Mouse (Mus musculus) v-Abl transformed pro-B cells (cell line): Measurements from ENCODE around the gene Txn2.

Experiments
- in situ Hi-C, 2 experiments: fragments of 400-800 bp; cut with MboI; formaldehyde crosslinking; loops; one replicate each; pipeline ENCODE4 v1.15.1; 2025; ENCODE audit not compliant: unreplicated experiment in 2 of 2

The Txn2 gene

DNA sequence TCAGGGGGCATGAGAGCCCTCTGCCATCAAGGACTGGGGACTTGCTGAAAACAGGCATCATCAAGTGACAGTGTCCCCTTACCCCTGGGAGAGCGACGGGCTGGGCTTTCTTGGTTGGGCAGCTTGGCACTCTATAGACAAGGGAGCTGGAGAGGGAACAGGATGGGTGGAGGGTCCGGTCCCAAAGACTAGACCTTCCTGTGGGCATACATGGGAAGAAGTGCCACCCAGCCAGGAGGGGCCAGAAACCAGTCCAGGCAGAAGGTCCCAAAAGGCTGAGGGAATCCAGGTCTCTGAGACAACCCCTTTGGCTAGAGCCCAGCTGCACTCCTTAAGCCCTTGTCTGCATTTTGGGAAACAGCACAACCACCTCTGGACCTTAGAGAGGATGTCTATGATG lies 14.3 kb downstream of the Txn2 start:
- in situ Hi-C loops, result loop anchor here in 1 of 2 experiments (10.0 kb wide), 1 partner anchor 70 kb away; the partner anchor contains the start of gene Myh9

DNA sequence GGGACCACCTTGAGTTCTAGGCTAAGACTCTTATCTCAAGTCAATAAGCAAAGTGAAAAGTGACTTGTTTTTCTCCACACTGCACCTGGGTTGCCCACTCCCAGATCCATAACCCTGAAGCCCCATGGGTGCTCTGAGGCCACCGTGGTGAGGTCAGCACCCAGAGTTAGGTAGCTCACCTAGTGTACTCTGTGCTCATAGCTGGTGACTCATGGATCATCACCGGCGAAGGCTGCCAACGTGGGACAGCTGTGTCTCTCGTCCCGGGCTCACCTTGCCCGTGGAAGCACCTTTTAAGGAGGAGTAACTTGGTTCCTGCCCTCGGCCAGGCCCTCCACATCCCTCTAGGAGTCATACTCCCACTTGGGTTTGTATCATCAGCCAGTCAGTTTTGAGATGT lies 15.8 kb downstream of the Txn2 start:
- in situ Hi-C loops, result loop anchor here in 1 of 2 experiments (10.0 kb wide), 1 partner anchor 68 kb away; the partner anchor contains the start of gene Myh9

DNA sequence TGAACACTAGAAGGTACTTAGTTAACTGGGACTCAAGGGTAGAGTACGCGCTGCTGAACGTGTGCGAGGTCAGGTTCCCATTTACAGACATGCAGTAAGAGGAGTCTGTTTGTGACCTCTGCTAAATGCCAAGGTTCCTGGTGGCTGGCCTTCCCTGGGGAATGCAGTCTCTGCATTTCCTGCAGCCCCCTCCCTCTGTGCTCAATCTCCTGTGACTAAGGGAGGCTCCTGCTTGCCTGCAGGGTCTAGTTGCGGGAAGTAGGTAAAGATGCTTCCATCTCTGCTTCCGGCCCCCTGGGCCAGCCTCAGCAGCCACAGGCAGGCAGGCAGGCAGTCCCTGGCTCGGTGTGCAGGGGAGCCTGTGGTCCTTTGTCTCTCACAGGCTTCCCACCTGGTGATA lies 16.2 kb downstream of the Txn2 start:
- in situ Hi-C loops, result loop anchor here in 1 of 2 experiments (10.0 kb wide), 1 partner anchor 68 kb away; the partner anchor contains the start of gene Myh9

DNA sequence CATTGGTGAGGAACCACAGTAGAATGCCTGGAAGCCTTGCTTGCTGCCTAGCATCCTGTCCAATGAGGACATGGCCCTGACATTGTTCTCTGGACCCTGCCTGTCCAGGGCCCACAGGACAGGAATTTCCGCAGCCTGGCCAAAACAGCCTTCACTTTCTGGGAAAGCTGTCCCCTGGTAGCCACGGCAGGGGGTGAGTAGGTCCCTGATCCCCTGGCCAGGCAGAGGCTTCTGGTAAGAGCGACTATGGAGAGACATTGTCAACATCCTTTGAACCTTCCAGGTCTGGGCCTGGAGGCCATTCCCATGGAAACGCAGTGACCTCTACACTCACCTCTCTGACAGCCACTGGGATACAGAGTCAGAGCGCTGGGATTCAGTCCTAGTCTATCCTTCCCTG lies 16.8 kb downstream of the Txn2 start:
- in situ Hi-C loops, result loop anchor here in 1 of 2 experiments (10.0 kb wide), 1 partner anchor 67 kb away; the partner anchor contains the start of gene Myh9

DNA sequence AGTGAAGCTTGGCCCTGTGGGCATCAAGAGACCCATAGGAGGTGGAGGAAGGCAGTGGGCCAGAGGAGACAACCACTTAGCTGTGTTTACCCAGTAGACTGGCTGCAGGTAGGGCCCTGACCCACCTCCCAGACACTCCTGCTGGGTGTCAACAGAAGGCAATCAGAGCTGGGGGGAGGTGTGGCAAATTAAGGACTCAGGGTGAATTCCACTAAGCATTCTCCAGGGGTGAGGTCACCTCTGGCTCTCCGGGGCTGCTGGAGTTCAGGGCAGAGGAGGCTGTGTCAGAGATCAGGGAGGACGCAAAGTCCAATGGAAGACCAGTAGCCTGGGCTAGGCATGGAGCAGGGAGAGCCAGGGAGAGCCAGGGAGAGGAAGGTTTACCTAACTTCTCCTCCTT lies 17.7 kb downstream of the Txn2 start:
- in situ Hi-C loops, result loop anchor here in 1 of 2 experiments (10.0 kb wide), 1 partner anchor 66 kb away; the partner anchor contains the start of gene Myh9

DNA sequence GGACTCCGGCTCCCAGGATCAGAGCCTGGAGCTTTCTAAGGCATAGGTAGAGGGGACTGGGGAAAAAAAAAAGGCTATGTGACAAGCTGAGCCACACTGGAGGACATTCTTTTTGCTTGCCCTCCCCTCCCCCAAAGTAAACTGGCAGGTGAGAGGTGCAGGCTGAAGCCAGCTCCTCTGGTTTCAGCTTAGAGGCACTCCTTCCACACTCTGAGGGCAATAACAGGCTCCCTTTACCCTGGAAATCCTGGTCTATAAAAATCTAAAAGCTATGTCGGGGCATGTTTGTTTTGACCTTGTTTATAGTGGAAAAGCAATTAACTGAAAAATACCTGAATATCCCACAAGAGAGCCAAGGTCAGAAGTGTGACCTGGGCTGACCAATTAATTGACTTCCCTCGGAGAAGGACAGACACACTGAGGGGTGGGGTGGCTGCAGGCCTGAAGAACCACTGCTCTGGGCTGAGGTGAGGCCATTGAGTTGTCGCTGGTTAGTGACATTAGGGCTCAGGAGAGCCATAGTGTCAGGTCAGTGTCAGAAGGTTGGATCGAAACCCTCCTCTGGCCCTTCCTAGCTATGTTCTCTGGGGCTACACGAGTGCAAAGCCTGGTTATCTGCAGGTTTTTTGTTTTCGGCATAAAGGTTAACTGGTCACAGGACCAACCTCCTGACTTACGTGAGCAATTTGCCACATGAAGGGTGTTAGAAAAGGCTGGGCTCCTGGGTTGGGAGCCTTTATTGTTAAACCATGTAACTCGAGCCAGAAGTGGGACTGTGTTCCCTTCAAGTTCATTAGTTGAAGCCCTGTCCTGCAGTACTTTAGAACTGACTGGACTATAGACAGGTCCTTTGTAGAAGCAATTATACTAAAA lies 20.9 kb downstream of the Txn2 start:
- in situ Hi-C loops, result loop anchor here in 1 of 2 experiments (5.0 kb wide), 1 partner anchor 56 kb away; no protein-coding TSS in a partner anchor

DNA sequence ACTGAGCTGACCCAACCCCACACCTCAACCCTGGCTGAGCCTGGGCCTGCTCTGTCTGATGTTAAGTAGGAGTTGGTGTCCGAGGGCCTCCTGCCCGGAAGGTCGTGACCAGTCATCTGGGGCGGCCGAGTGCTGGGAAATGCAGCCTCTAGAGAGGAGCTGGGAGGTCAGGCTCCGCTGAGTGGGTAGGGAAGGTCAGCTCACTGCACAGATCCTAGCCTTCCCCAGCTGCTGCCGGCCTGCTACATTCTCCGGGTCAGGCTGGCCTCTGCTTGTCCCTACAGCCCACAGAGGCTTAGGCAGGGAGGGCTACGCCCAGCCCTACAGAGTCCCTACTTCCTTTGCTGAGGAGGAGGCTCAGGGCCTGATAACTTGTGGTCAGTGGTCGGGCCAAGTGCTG lies 22.3 kb downstream of the Txn2 start:
- in situ Hi-C loops, result loop anchor here in 1 of 2 experiments (5.0 kb wide), 1 partner anchor 54 kb away; no protein-coding TSS in a partner anchor

DNA sequence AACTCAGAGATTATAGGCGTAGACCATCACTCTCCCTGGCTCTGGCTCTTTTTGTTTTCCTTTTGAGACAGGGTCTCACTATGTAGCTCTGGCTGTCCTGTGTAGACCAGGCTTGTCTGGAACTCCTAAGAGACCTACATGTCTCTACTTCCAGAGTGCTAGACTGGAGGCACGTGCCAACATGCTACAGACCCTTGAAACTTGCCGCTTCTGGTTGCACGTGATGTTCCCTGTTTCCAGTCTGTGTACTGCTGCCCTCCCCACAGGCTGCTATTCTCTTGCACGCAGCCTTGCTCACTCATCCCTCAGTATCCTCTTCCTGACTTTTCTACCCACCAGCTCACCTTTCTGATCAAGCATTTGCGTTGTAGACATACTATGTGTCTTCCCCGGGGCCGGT lies 22.7 kb downstream of the Txn2 start:
- in situ Hi-C loops, result loop anchor here in 1 of 2 experiments (5.0 kb wide), 1 partner anchor 54 kb away; no protein-coding TSS in a partner anchor

DNA sequence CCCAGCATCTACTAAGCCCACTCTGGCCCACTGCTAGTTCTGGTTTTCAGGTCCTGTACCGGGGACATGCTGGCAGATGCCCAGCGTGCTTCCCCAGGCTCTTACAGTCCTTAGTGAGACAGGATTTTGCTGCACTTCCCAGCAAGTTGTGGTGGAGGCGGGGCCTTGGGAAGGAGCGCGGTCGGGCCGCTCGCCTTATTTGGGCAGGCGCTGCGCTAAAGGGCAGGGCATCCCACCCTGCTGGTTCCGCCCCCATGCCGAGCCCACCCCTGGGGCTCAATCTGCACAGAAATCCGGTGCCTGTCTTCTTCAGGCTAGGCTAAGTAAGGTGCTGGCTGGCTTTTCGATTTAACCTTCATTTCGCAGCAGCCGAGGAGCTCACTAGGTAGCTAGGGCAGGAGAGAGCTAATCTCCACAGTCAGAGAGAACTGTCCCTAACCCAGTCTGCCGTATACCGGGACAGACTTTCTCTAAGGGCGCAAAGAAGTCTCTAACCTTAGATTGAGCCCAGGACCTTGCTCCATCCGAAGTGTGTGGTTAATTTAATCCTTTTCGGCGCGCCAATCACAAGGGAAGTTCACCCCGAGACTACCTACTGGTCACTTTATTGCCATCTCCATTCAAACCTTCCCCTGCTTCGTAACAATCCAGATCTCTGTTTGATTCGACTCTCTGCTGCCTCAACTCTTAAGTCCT lies 23.4 kb downstream of the Txn2 start:
- in situ Hi-C loops, result loop anchor here in 1 of 2 experiments (5.0 kb wide), 1 partner anchor 53 kb away; no protein-coding TSS in a partner anchor

DNA sequence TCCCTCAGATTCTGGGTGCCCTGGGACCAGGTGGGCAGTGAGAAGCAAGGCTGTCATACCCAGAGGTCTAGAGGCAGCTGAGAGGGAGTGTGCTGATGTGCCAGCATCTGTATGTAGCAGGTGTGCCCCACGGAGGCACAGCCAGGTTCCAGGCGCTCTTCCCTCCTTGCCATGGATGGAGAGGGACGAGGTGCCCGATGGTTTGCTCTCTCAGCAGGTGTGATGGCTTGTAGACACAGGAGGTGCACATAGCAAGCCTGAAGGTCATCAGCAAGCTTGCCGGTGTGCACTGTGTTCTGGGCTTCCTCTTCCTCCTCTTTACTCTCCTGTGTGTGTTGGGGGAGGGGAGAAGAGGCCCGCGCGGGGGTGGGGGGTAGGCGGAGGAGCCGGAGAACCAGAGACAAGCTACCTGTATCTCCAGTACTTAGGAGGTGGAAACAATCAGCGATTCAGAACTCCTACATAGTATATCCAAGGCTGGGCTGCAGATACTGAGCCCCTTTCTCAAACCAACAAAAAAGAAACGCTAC lies 24.4 kb downstream of the Txn2 start:
- in situ Hi-C loops, result no loop called here

DNA sequence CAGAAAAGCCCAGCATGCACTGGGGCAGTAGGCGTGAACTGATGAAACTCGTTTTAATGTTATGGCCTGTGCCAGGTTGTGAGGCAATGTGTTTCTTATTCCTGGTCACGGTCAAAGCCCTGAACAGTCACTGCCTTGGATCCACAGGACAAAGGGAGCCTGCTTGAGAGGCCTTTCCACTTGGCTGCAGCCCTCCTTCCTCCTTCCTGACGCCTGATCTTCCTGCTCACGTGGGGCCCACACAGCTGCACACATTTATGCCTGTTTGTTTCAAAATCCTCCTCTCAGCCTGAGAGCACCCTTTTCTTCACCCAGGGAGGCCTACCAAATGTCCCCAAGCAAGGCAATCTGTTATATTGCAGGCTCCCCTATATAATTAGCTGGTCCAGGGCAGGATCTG lies 25.6 kb downstream of the Txn2 start:
- in situ Hi-C loops, result no loop called here

DNA sequence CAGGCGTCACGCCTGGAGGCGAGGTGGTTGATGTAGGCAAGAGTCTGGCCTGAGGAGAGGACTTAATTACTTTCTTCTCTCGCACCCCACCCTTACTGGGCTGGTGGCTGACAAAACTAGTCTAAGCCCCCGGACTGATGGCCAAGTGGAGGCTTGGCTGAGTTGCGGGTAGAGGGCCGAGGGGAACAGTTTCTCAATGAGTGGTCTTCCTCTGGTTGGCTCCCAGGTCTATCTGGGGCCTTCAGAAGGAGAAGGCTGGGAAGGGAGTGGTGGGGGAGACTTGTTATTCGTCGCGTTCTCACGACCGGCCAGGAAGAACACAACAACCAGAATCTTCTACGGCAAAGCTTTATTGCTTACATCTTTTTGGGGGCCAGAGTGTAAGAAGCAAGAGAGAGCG lies 33.9 kb downstream of the Txn2 start:
- in situ Hi-C loops, result loop anchor here in 1 of 2 experiments (5.0 kb wide), 1 partner anchor 38 kb away; no protein-coding TSS in a partner anchor

DNA sequence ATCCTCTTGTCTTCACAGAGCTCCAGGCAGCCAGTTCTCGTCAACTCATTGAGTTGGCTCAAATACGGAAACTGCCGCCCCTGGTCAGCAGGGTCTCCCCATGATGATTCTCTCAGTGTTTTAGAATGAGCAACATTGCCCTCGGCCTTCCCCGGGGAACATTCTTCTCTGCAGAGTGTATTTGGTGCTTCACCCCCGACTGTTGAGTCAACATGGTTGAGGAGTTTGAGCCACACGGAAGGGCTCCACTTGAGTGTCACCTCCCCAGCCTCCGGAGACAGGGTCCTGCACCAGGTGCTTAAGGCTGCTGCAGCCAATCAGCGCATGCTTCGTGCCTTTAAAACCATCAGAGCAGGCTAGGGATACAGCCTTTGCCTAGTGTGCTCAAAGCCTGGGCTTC lies 35.5 kb downstream of the Txn2 start:
- in situ Hi-C loops, result loop anchor here in 1 of 2 experiments (5.0 kb wide), 1 partner anchor 36 kb away; no protein-coding TSS in a partner anchor

DNA sequence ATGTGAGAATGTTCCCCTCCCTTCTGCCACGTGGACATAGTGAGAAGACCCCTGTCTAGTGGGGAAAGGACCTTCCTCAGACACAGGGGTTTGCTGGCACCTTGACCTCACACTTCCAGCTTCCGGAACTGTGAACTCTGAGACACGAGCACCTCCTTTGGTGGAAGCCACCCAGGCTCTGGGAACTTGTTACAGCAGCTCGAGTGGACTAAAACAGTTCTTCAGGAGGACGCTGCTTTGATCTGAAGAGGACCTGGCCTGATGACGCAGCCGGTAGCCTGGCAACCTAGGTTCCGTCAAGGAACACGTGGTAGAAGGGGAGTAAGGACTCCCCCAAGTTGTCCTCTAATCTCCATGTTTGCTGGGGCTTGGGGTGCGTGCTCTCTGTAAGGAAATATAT lies 36.4 kb downstream of the Txn2 start:
- in situ Hi-C loops, result loop anchor here in 1 of 2 experiments (5.0 kb wide), 1 partner anchor 35 kb away; no protein-coding TSS in a partner anchor

DNA sequence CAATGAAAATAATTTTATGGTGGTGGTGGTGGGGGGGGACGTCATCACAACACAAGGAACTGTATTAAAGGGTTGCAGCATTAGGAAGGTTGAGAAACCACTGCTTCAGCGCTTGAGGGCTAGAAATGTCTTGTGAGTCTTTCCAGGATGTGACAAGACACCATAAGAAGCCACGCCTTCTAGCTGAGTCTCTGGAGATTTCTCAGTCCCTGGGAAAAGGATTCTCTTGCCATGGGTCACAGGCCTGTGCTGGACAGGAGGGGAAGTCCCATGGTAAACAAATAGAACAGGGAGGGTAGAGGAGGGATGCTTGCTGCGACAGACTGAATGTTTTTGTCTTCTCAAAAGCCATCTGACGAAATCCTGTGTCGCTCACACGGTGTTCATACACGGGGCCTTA lies 37.0 kb downstream of the Txn2 start:
- in situ Hi-C loops, result loop anchor here in 1 of 2 experiments (5.0 kb wide), 1 partner anchor 34 kb away; no protein-coding TSS in a partner anchor

DNA sequence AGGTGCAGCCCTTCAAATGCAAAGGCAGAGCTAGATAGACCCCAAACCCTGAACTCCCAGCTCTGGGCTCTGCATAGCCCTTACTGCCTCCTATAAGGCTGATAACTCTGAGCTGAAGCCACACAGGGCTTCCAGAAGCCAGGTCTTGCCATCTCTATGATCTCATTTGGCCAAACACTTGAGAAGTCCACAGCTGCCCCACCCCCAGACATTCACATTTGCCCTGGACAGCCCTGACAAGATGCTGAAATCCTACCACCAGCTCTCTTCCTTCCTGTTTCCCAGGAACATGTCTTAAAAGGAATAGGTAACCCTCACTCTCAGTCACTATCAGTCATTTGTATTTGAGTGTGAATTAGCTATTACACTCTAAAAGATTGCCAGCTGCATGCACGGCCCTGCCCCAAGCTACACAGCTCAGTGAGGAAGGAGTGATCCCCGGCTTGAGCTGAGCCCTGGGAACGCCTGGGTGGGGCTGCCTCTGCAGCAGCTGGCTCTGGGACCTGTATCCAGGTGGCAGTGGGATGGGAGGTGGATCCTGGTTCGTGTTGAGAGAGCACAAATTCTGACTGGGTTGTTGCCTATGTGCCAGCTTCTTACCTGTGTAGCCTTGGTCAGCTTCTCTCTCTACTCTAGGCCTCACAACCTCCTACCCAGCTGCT lies 38.9 kb downstream of the Txn2 start:
- in situ Hi-C loops, result loop anchor here in 1 of 2 experiments (5.0 kb wide), 1 partner anchor 33 kb away; no protein-coding TSS in a partner anchor

DNA sequence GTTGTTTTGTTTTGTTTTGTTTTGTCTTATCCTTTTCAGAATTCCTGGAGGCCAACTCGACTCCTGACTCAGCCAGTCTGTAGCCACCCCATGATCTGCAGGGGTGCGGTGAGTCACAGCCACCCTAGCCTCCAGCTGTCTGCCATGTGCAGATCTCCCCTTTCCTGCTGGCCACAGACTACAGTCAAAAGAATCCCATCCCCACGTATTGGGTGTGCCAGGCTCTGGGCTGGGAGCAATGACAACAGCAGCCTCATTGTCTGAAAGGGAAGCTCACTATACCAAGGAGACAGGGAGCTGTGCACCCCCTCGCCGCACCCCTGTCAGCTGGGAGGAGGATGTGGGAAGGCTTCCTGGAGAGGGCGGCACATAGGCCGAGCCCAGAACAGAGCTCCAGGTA lies 40.5 kb downstream of the Txn2 start:
- in situ Hi-C loops, result no loop called here

DNA sequence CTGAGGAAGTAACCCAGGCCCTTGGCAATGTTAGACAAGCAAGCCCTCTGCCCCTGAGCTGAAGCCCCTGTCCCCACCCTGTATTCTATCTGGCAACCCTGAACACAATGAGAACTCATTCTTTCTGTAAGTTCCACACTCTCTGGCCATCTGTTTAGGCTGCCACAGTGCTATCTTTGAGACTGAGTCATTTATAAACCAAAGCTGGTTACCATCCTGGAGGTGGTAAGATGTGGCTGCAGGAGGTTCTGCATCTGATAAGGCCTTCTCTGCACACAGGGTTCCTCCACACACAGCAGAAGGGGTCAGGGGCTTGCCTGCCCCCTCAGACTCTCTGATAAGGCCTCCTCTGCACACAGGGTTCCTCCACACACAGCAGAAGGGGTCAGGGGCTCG lies 41.7 kb downstream of the Txn2 start:
- in situ Hi-C loops, result no loop called here

DNA sequence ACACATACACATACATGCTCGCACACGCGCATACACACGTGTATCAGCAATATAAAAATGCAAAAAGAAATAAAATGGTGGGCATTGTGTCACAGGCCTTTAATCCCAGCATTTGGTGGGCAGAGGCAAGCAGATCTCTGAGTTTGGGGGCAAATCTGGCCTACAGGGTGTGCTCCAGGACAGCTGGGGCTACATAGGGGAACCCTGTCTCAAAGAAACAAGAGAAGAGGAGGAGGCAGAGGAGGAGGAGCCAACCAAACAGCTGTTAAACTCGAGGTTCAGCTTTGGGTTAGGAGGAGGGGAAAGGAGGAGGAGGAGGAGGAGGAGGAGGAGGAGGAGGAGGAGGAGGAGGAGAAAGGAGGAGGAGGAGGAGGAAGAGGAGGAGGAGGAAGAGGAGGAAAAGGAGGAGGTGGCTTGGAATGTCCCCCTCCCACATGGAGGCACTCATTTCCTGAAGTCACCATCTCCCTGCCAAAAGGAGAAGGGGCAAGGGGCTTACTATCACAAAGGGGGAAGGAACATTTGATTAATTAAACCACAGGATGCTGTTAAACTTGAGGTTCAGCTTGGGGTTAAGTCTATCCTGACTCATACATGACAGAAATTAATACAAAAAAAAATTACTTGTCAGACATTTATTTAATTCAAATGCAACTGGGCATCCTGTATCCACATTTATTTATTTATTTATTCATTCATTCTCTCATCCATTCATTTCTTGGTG lies 42.3 kb downstream of the Txn2 start:
- in situ Hi-C loops, result no loop called here
